Mouse (Mus musculus): ENCODE data around the gene Fntb. TPM values are rescaled to one million over a fixed set of nuclear protein-coding genes. Genes with fewer than 3 reads are reported as not detected.
A peak's percentile ranks its signal among the peaks of the same experiment; 100 is the strongest.

Fntb gene
- polyA plus RNA-seq, 1 experiment from 2014 or later, result 24.4 TPM

DNA sequence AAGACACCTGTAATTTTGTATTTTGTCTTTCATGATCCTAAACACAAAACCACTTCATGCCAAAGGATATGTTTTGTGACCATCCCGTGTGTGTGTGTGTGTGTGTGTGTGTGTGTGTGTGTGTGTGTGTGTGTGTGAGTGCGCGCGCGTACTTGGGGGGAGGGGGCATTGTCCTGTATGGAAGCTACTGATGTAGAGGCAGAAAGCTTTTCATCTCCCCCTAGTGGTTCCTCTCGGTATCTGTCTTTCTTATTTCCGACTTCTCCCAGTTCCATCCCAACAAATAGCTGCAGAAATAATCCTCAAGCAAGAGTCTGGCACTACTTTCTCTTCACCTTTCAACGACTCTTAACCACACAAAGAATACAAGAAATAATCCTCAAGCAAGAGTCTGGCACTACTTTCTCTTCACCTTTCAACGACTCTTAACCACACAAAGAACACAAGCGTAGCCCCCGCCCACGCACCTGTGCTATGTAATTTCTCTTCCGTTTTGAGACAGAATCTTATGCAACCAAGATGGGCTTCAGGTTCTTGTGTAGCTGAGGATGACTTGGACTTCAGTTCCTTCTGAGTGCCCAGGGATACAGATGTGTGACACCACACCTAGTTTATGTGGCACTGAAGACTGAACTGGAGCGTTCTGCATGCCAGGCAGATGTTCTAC lies 12.6 kb upstream of the Fntb start:
- peak; percentile 71 for DNase-seq (ENCODE audit: low spot score)
- TF ChIP-seq CTCF (IDR thresholded peaks at IDR 0.05; ENCODE audit: low read depth), result peak; percentile 69
- H3K9ac ChIP-seq (ENCODE audit: low read depth, low read length), result no peak overlapping the region

GRCm38 (mm10) chr12:76765901-76766630 lies 677 bp downstream of the Fntb start:
- DNase-seq (ENCODE audit: low spot score) (no peak), ATAC-seq (replicated peaks; ENCODE audit: low FRiP score, low read depth) (peak; percentile 42; the same call in 1 of the 2 replicates)
- H3K27me3 ChIP-seq (ENCODE audit: insufficient read depth, low read length), result no peaks in the 10 kb centered on the region
- H3K4me3 ChIP-seq (replicated peaks; ENCODE audit: low read depth, low read length), result peak overlapping the region; percentile 69
- TF ChIP-seq CTCF (IDR thresholded peaks at IDR 0.05; ENCODE audit: low read depth), result no peak
- H3K36me3 ChIP-seq (ENCODE audit: insufficient read depth, low read length), result no peaks in the 10 kb centered on the region
- peak overlapping the region; percentile 82 for H3K9ac ChIP-seq (ENCODE audit: low read depth, low read length)
- WGBS, result 30% methylated on average over 20 of the region's 20 CpGs
- H3K27ac ChIP-seq, result peak overlapping the region; percentile 77; the same call in 1 of the 2 replicates
- peak overlapping the region; percentile 66 for H3K4me2 ChIP-seq (ENCODE audit: low read length)
- no peaks in the 10 kb centered on the region for H3K9me3 ChIP-seq (replicated peaks; ENCODE audit: low read length)
- H3K4me1 ChIP-seq (replicated peaks; ENCODE audit: insufficient read depth, low read length), result no peaks in the 10 kb centered on the region

More for the DNA sequence above, 12.6 kb upstream of the Fntb start:
- no peaks in the 10 kb centered on the region for H3K9me3 ChIP-seq (replicated peaks; ENCODE audit: low read length)
- no peak overlapping the region for H3K4me3 ChIP-seq (replicated peaks; ENCODE audit: low read depth, low read length)
- no peaks in the 10 kb centered on the region for H3K36me3 ChIP-seq (ENCODE audit: insufficient read depth, low read length)
- H3K4me2 ChIP-seq (ENCODE audit: low read length), result no peak overlapping the region
- no peak overlapping the region for H3K27ac ChIP-seq
- H3K27me3 ChIP-seq (ENCODE audit: insufficient read depth, low read length), result no peaks in the 10 kb centered on the region
- no peaks in the 10 kb centered on the region for H3K4me1 ChIP-seq (replicated peaks; ENCODE audit: insufficient read depth, low read length)
- 50% methylated on average over 12 of the region's 14 CpGs for WGBS
- no peak for ATAC-seq (replicated peaks; ENCODE audit: low FRiP score, low read depth)

GRCm38 (mm10) chr12:76770841-76771500 lies 5.6 kb downstream of the Fntb start:
- 86% methylated on average over 5 of the region's 5 CpGs for WGBS
- TF ChIP-seq CTCF (IDR thresholded peaks at IDR 0.05; ENCODE audit: low read depth), result no peak
- Histone ChIP-seq H3K27me3 (ENCODE audit: insufficient read depth, low read length) (no peaks in the 10 kb centered on the region), H3K9me3 (replicated peaks; ENCODE audit: low read length) (no peaks in the 10 kb centered on the region), H3K36me3 (ENCODE audit: insufficient read depth, low read length) (no peaks in the 10 kb centered on the region), H3K4me2 (ENCODE audit: low read length) (no peak overlapping the region), H3K27ac (no peak overlapping the region), H3K9ac (ENCODE audit: low read depth, low read length) (no peak overlapping the region), H3K4me3 (replicated peaks; ENCODE audit: low read depth, low read length) (no peak overlapping the region), H3K4me1 (replicated peaks; ENCODE audit: insufficient read depth, low read length) (no peaks in the 10 kb centered on the region)
- no peak for DNase-seq (ENCODE audit: low spot score)
- no peak for ATAC-seq (replicated peaks; ENCODE audit: low FRiP score, low read depth)

- no peak for TF ChIP-seq CTCF (IDR thresholded peaks at IDR 0.05; ENCODE audit: low read depth)
- Histone ChIP-seq H3K9ac (ENCODE audit: low read depth, low read length) (no peak overlapping the region), H3K4me1 (replicated peaks; ENCODE audit: insufficient read depth, low read length) (no peaks in the 10 kb centered on the region), H3K4me2 (ENCODE audit: low read length) (no peak overlapping the region), H3K4me3 (replicated peaks; ENCODE audit: low read depth, low read length) (no peak overlapping the region), H3K36me3 (ENCODE audit: insufficient read depth, low read length) (no peaks in the 10 kb centered on the region), H3K9me3 (replicated peaks; ENCODE audit: low read length) (no peaks in the 10 kb centered on the region), H3K27me3 (ENCODE audit: insufficient read depth, low read length) (no peaks in the 10 kb centered on the region), H3K27ac (no peak overlapping the region)
- 86% methylated on average over 5 of the region's 5 CpGs for WGBS
- ATAC-seq (replicated peaks; ENCODE audit: low FRiP score, low read depth) (no peak), DNase-seq (ENCODE audit: low spot score) (no peak)
Measured at GRCm38 (mm10) chr12:76771540-76771939, 6.2 kb downstream of the Fntb start.

GRCm38 (mm10) chr12:76774652-76775051 lies 9.3 kb downstream of the Fntb start:
- Histone ChIP-seq H3K4me3 (replicated peaks; ENCODE audit: low read depth, low read length) (no peak overlapping the region), H3K4me1 (replicated peaks; ENCODE audit: insufficient read depth, low read length) (no peaks in the 10 kb centered on the region), H3K9ac (ENCODE audit: low read depth, low read length) (no peak overlapping the region), H3K9me3 (replicated peaks; ENCODE audit: low read length) (no peaks in the 10 kb centered on the region), H3K27me3 (ENCODE audit: insufficient read depth, low read length) (no peaks in the 10 kb centered on the region), H3K36me3 (ENCODE audit: insufficient read depth, low read length) (no peaks in the 10 kb centered on the region), H3K4me2 (ENCODE audit: low read length) (no peak overlapping the region), H3K27ac (no peak overlapping the region)
- DNase-seq (ENCODE audit: low spot score) (no peak), ATAC-seq (replicated peaks; ENCODE audit: low FRiP score, low read depth) (no peak)
- WGBS, result 71% methylated on average over 3 of the region's 3 CpGs
- TF ChIP-seq CTCF (IDR thresholded peaks at IDR 0.05; ENCODE audit: low read depth), result no peak

DNA sequence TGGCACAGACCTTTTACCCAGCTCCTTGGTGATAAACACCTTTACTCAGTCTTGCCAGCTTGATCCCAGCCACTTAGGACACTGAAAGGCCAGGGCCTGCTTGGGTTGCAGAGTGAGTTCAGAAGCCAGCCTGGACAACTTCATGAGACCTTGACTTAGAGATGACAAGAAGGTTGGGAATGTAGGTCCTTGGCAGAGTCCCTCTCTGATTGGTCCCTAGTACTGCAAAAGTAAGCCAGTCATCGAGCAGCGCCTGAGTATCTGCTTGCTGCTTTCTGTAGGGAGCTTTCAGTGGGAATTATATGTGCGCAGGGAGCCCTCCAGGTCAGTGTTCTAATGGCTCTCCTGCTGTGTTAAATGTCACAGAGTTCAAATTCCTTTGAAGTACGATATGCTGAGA lies 9.7 kb downstream of the Fntb start:
- Histone ChIP-seq H3K27me3 (ENCODE audit: insufficient read depth, low read length) (no peaks in the 10 kb centered on the region), H3K4me1 (replicated peaks; ENCODE audit: insufficient read depth, low read length) (no peaks in the 10 kb centered on the region), H3K9me3 (replicated peaks; ENCODE audit: low read length) (no peaks in the 10 kb centered on the region), H3K4me3 (replicated peaks; ENCODE audit: low read depth, low read length) (no peak overlapping the region), H3K27ac (no peak overlapping the region), H3K36me3 (ENCODE audit: insufficient read depth, low read length) (no peaks in the 10 kb centered on the region), H3K4me2 (ENCODE audit: low read length) (no peak overlapping the region), H3K9ac (ENCODE audit: low read depth, low read length) (no peak overlapping the region)
- TF ChIP-seq CTCF (IDR thresholded peaks at IDR 0.05; ENCODE audit: low read depth), result no peak
- WGBS, result 58% methylated on average over 4 of the region's 4 CpGs
- ATAC-seq (replicated peaks; ENCODE audit: low FRiP score, low read depth) (no peak), DNase-seq (ENCODE audit: low spot score) (no peak)

Data from kidney, postnatal 0 days (tissue).